In the genomic region with DNA sequence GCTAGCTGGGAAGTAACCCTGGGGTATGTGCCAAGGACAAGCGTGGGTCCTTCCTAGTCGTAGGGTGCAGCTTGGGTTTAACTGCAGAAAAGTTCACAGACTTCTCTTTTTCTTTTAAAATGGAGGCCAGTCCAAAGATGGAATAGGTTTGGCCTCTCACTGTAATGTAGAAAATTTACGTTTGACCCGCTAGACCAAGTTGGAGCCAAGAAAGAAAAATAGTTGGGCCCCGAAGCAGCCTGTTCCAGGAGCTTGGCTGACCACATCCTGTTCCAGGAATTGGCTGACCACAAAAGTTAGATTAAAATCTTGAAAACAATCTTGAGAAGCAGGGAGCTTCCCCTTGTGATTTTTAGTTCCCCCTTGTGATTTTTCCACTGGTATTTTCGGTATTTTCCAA, we compare ENCODE assay signal across 26 mouse cellular contexts. TPM values are rescaled to one million over a fixed set of nuclear protein-coding genes. Genes with fewer than 3 reads are reported as not detected.
DNase-seq lines count a peak whose midpoint lies in the region; ATAC-seq lines count a peak whose summit lies in the region.
"Had no signal": no experiment of that assay in that cellular context is flagged by ENCODE, and none has a peak within 500 bp of the region (broad histone marks: within the 10 kb centered on the region; RNA-seq: fewer than 3 reads in every experiment).

No protein-coding gene starts in this region.

- 93% methylated on average over 6 of the region's 6 CpGs for WGBS in midbrain, embryonic 11.5 days
- 95% methylated on average over 6 of the region's 6 CpGs for WGBS in midbrain, embryonic 10.5 days
- 97% methylated on average over 6 of the region's 6 CpGs for WGBS in forebrain, embryonic 15.5 days

- no peak overlapping the region for H3K27ac ChIP-seq in midbrain, embryonic 11.5 days (ENCODE audit: low read depth, low read length)
- H3K27ac ChIP-seq in midbrain, embryonic 10.5 days (replicated peaks): no peak overlapping the region
- H3K27ac ChIP-seq in forebrain, embryonic 15.5 days (replicated peaks): no peak overlapping the region
- H3K27ac ChIP-seq: heart, embryonic 15.5 days; limb, embryonic 10.5 days; limb, embryonic 15.5 days; liver, embryonic 14.5 days; neural tube, embryonic 13.5 days; stomach, embryonic 15.5 days had no signal

- no peak overlapping the region for H3K4me2 ChIP-seq in midbrain, embryonic 11.5 days
- H3K4me2 ChIP-seq in forebrain, embryonic 15.5 days (replicated peaks): no peak overlapping the region
- H3K4me2 ChIP-seq: heart, embryonic 15.5 days; limb, embryonic 15.5 days; neural tube, embryonic 13.5 days; stomach, embryonic 15.5 days had no signal

- no peaks in the 10 kb centered on the region for H3K27me3 ChIP-seq in midbrain, embryonic 11.5 days (ENCODE audit: control insufficient read depth, insufficient read depth, low read length)
- no peaks in the 10 kb centered on the region for H3K27me3 ChIP-seq in midbrain, embryonic 10.5 days (ENCODE audit: low read depth, poor library complexity, severe bottlenecking)
- H3K27me3 ChIP-seq in forebrain, embryonic 15.5 days: no peaks in the 10 kb centered on the region
- H3K27me3 ChIP-seq: heart, embryonic 15.5 days; limb, embryonic 15.5 days; neural tube, embryonic 13.5 days; stomach, embryonic 15.5 days had no signal

- no peak overlapping the region for H3K9ac ChIP-seq in midbrain, embryonic 11.5 days (ENCODE audit: low read length)
- no peak overlapping the region for H3K9ac ChIP-seq in forebrain, embryonic 15.5 days (replicated peaks)
- H3K9ac ChIP-seq: forebrain, postnatal 0 days; heart, embryonic 15.5 days; limb, embryonic 15.5 days; liver, embryonic 14.5 days; neural tube, embryonic 13.5 days; stomach, embryonic 15.5 days had no signal

- H3K9me3 ChIP-seq in midbrain, embryonic 11.5 days (ENCODE audit: control insufficient read depth, low read length): peaks cover 6% of the 10 kb centered on the region; the same call in 1 of the 2 replicates
- peaks cover 24% of the 10 kb centered on the region for H3K9me3 ChIP-seq in midbrain, embryonic 10.5 days (replicated peaks)
- peaks cover 13% of the 10 kb centered on the region; the same call in 1 of the 2 replicates for H3K9me3 ChIP-seq in forebrain, embryonic 15.5 days
- H3K9me3 ChIP-seq: stomach, embryonic 15.5 days had no signal

- no peaks in the 10 kb centered on the region for H3K36me3 ChIP-seq in midbrain, embryonic 11.5 days (ENCODE audit: control insufficient read depth, insufficient read depth, low read length)
- H3K36me3 ChIP-seq in midbrain, embryonic 10.5 days: no peaks in the 10 kb centered on the region
- no peaks in the 10 kb centered on the region for H3K36me3 ChIP-seq in forebrain, embryonic 15.5 days
- H3K36me3 ChIP-seq: heart, embryonic 15.5 days; limb, embryonic 15.5 days; stomach, embryonic 15.5 days had no signal

- peak; percentile 73 for DNase-seq in midbrain, embryonic 11.5 days (ENCODE audit: low spot score, missing footprints)
- no peak for DNase-seq in midbrain, embryonic 10.5 days (ENCODE audit: low spot score)
- DNase-seq in MEL-GATA-1-ER (ENCODE audit: extremely low read depth, low read depth): peak; percentile 39
- no peak for DNase-seq in adrenal gland, adult 18-20 months (ENCODE audit: low spot score in 2 of 2)
- no peak for DNase-seq in urinary bladder, adult 18-20 months (ENCODE audit: low spot score in 2 of 2)
- DNase-seq: adrenal gland, postnatal 10 days; cerebellum, adult 11-12 months; cerebellum, adult 9-11 months; forebrain, postnatal 0 days; kidney, adult 9 months; kidney, postnatal 10 days; layer of hippocampus, adult 9-11 months; lung, adult 2 months; retina, postnatal 1 day; right cerebral cortex, postnatal 14 days had no signal

- no peak overlapping the region for H3K4me3 ChIP-seq in midbrain, embryonic 11.5 days (ENCODE audit: low read depth, low read length)
- H3K4me3 ChIP-seq in midbrain, embryonic 10.5 days: no peak overlapping the region
- H3K4me3 ChIP-seq in forebrain, embryonic 15.5 days: no peak overlapping the region
- H3K4me3 ChIP-seq: erythroblast, embryonic 14.5 days; heart, embryonic 15.5 days; limb, embryonic 10.5 days; limb, embryonic 15.5 days; neural tube, embryonic 13.5 days; stomach, embryonic 15.5 days had no signal

- no peak for ATAC-seq in midbrain, embryonic 11.5 days (ENCODE audit: low FRiP score)
- peak; percentile 75 for ATAC-seq in granulocyte monocyte progenitor cell, adult 5-6 weeks (replicated peaks; ENCODE audit: poor library complexity, severe bottlenecking)
- no peak for ATAC-seq in forebrain, embryonic 15.5 days (replicated peaks)
- ATAC-seq: activated CD4-positive, CD25-positive, alpha-beta regulatory T cell, adult 4 months; forebrain, postnatal 0 days; intestine, postnatal 0 days had no signal

- H3K4me1 ChIP-seq in midbrain, embryonic 11.5 days (ENCODE audit: control insufficient read depth, insufficient read depth, low read length): no peaks in the 10 kb centered on the region
- H3K4me1 ChIP-seq in midbrain, embryonic 10.5 days: no peaks in the 10 kb centered on the region
- H3K4me1 ChIP-seq in forebrain, embryonic 15.5 days: no peaks in the 10 kb centered on the region
- H3K4me1 ChIP-seq: heart, embryonic 15.5 days; limb, embryonic 10.5 days; limb, embryonic 15.5 days; neural tube, embryonic 13.5 days; stomach, embryonic 15.5 days had no signal

RNA-seq across cellular contexts. Expression of a gene that starts 9.8 kb away (rescaled TPM):
- 75.2 and 83.0 TPM in 2 replicates for polyA plus RNA-seq in midbrain, embryonic 11.5 days (2014; fragmentation: Nextera tagmentation; extraction: Ambion mirVana)
- polyA plus RNA-seq in midbrain, embryonic 10.5 days (2016; fragmentation: Nextera tagmentation; extraction: Ambion mirVana): 57.7 and 63.9 TPM in 2 replicates
- 17.6 and 17.9 TPM in 2 replicates for total RNA-seq in granulocyte monocyte progenitor cell, adult 5-6 weeks (2014; fragmentation: Nextera tagmentation)
- total RNA-seq in granulocyte monocyte progenitor cell, adult 5-6 weeks (2017): 30.4 and 41.8 TPM in 2 replicates
- total RNA-seq in adrenal gland, adult 18-20 months (2021): 10 to 100 TPM; 18.8 to 19.4 TPM
- 100 and 101 TPM in 2 replicates for polyA plus RNA-seq in forebrain, embryonic 15.5 days (2015; fragmentation: Nextera tagmentation; extraction: Ambion mirVana)

Comparison
In these comparisons a context has a peak if more than half of its experiments do, and no peak if none do; other contexts are left out.
1. DNase-seq: peak in midbrain, embryonic 11.5 days (single experiment) and MEL-GATA-1-ER (single experiment); none in midbrain, embryonic 10.5 days (single experiment), adrenal gland, adult 18-20 months (0 of 2) and urinary bladder, adult 18-20 months (0 of 2).